Mouse (Mus musculus) heart, adult 2 months (tissue): ENCODE data around the gene Actl6b.

ENCODE experiments used
- CTCF ChIP-seq: fragments of 200-600 bp; IDR thresholded peaks from 2 replicates; pipeline ENCODE4 v1.8.1; 2022; ENCODE audit warnings: antibody characterized with exemption, mild to moderate bottlenecking, moderate library complexity
- EP300 ChIP-seq: fragments of 200-500 bp; IDR thresholded peaks from 2 replicates; pipeline ENCODE4 v1.6.1; 2011; ENCODE audit warnings: low read depth, low read length, control low read depth; ENCODE audit not compliant: insufficient read depth
- POLR2A ChIP-seq: fragments of 200-500 bp; IDR thresholded peaks from 2 replicates; pipeline ENCODE4 v1.6.1; 2011; ENCODE audit warnings: mild to moderate bottlenecking, low read depth, low read length, control low read depth; ENCODE audit not compliant: insufficient read depth

GRCm38 (mm10) chr5:137600619-137601364, 47.5 kb downstream of the Actl6b start, which contains the start of gene Mospd3:
- TF ChIP-seq CTCF = no peak
- peak; percentile 95 for TF ChIP-seq POLR2A
- TF ChIP-seq EP300 = peak; percentile 28; the same call in 1 of the 2 replicates
